Comparison of ENCODE assay signal across 24 mouse cellular contexts in genomic region chrX:12493916-12494315, GRCm38 (mm10).
DNase-seq lines count a peak whose midpoint lies in the region; ATAC-seq and TF ChIP-seq lines count a peak whose summit lies in the region.
"Had no signal": no experiment of that assay in that cellular context is flagged by ENCODE, and none has a peak within 500 bp of the region (broad histone marks: within the 10 kb centered on the region; RNA-seq: fewer than 3 reads in every experiment).

No protein-coding gene starts in this region.

- H3K36me3 ChIP-seq in MEL (ENCODE audit: control insufficient read depth in 1 of 2, insufficient read depth in 2 of 2, low read length in 2 of 2) = peaks cover 0 to 9% of the 10 kb centered on the region in 2 experiments; a peak in 2 of 4 replicates
- H3K36me3 ChIP-seq: embryonic facial prominence, embryonic 12.5 days; embryonic facial prominence, embryonic 15.5 days; heart, embryonic 12.5 days; heart, embryonic 15.5 days had no signal

- peak; percentile 18 for DNase-seq in adrenal gland, adult 8-10 months
- DNase-seq in adrenal gland, adult 18-20 months (ENCODE audit: low spot score in 2 of 2) = no peak
- no peak for DNase-seq in MEL (ENCODE audit: low read depth, low spot score)
- DNase-seq in adipocyte (ENCODE audit: low spot score) = peak; percentile 20
- DNase-seq in adrenal gland, postnatal 36 days = peak; percentile 13 to 38
- no peak for DNase-seq in embryo, embryonic 9.5 days (ENCODE audit: extremely low spot score)
- DNase-seq in layer of hippocampus, postnatal 14 days (ENCODE audit: low spot score in 2 of 2) = no peak
- DNase-seq: cerebellum, adult 11-12 months; cerebellum, adult 9-10 months; forebrain, postnatal 0 days; gastrocnemius, postnatal 14 days; heart, postnatal 10 days; heart, postnatal 4 days; kidney, adult 11 months; kidney, adult 8-10 months had no signal

- peak overlapping the region; percentile 14 to 19; a peak in 2 of 4 replicates for H3K4me3 ChIP-seq in MEL (ENCODE audit: control insufficient read depth in 1 of 2, insufficient read depth in 1 of 2, low read depth in 2 of 2, low read length in 2 of 2)
- H3K4me3 ChIP-seq: embryonic facial prominence, embryonic 12.5 days; embryonic facial prominence, embryonic 15.5 days; gastrocnemius, adult 2 months; heart, embryonic 12.5 days; heart, embryonic 15.5 days had no signal

- TF ChIP-seq POLR2A in MEL (IDR thresholded peaks at IDR 0.05; ENCODE audit: control insufficient read depth in 1 of 2, insufficient read depth in 1 of 2, low read depth in 1 of 2, low read length in 2 of 2, poor library complexity in 1 of 2) = no peak

- no peak for TF ChIP-seq CTCF in MEL (IDR thresholded peaks at IDR 0.05 in 2 of 3, conservative IDR thresholded peaks at IDR 0.05 in 1 of 3; ENCODE audit: control insufficient read depth in 1 of 3, insufficient read depth in 1 of 3, low read depth in 2 of 3, low read length in 3 of 3, poor library complexity in 1 of 3, severe bottlenecking in 1 of 3)

- H3K9me3 ChIP-seq in MEL (replicated peaks; ENCODE audit: insufficient read depth, low read length) = no peaks in the 10 kb centered on the region
- H3K9me3 ChIP-seq: embryonic facial prominence, embryonic 12.5 days; embryonic facial prominence, embryonic 15.5 days; heart, embryonic 15.5 days had no signal

- no peak for TF ChIP-seq RAD21 in MEL (IDR thresholded peaks at IDR 0.05; ENCODE audit: low read depth, low read length)

- peak overlapping the region; percentile 85 for H3K27ac ChIP-seq in MEL (ENCODE audit: control insufficient read depth, low read depth, low read length)
- H3K27ac ChIP-seq: embryonic facial prominence, embryonic 12.5 days; embryonic facial prominence, embryonic 15.5 days; gastrocnemius, adult 2 months; heart, embryonic 15.5 days; hindbrain, embryonic 14.5 days; hindbrain, postnatal 0 days had no signal

- no peaks in the 10 kb centered on the region for H3K79me2 ChIP-seq in MEL (ENCODE audit: control insufficient read depth, insufficient read depth, low read length, poor library complexity)

- peaks cover 0 to 18% of the 10 kb centered on the region in 2 experiments; a peak in 3 of 4 replicates for H3K4me1 ChIP-seq in MEL (ENCODE audit: control insufficient read depth in 1 of 2, insufficient read depth in 2 of 2, low read length in 2 of 2)
- H3K4me1 ChIP-seq: embryonic facial prominence, embryonic 12.5 days; embryonic facial prominence, embryonic 15.5 days; heart, embryonic 12.5 days had no signal

- H3K9ac ChIP-seq in MEL (ENCODE audit: control insufficient read depth, low read depth, low read length, poor library complexity, severe bottlenecking) = peak overlapping the region; percentile 31
- H3K9ac ChIP-seq: embryonic facial prominence, embryonic 12.5 days; embryonic facial prominence, embryonic 15.5 days; forebrain, postnatal 0 days; heart, embryonic 12.5 days; heart, embryonic 15.5 days; hindbrain, embryonic 14.5 days had no signal

- ATAC-seq in inflammation-experienced regulatory T-cells, adult 6 months = no peak
- ATAC-seq: CD4-positive, CD25-positive, alpha-beta regulatory T cell, adult 4 months; forebrain, postnatal 0 days had no signal

- 0 out of 4 replicates have a peak, but pooled peaks of 1 of the 2 experiments have one; percentile 16 for TF ChIP-seq EP300 in MEL (IDR thresholded peaks at IDR 0.05; ENCODE audit: low read depth in 1 of 2, low read length in 2 of 2)

- H3K27me3 ChIP-seq in MEL (ENCODE audit: control insufficient read depth in 1 of 2, insufficient read depth in 2 of 2, low read length in 2 of 2) = no peaks in the 10 kb centered on the region
- H3K27me3 ChIP-seq: embryonic facial prominence, embryonic 12.5 days had no signal

TF ChIP-seq in MEL, 35 proteins besides CTCF, POLR2A, EP300 and RAD21:
- TF ChIP-seq MXI1 (IDR thresholded peaks at IDR 0.05; ENCODE audit: low read depth, low read length) (no peak), TAL1 (IDR thresholded peaks at IDR 0.05; ENCODE audit: low read length) (no peak), MYC (IDR thresholded peaks at IDR 0.05; ENCODE audit: low read depth, low read length) (no peak), MAX (IDR thresholded peaks at IDR 0.05; ENCODE audit: low read length) (0 out of 2 replicates have a peak, but pooled peaks have one; percentile 2)

Comparison
In these comparisons a context has a peak if more than half of its experiments do, and no peak if none do; other contexts are left out.
1. DNase-seq: peak in adrenal gland, adult 8-10 months (single experiment), adipocyte (single experiment) and adrenal gland, postnatal 36 days (2 of 2); none in adrenal gland, adult 18-20 months (0 of 2), MEL (single experiment), embryo, embryonic 9.5 days (single experiment) and layer of hippocampus, postnatal 14 days (0 of 2).